Mouse (Mus musculus) lung, postnatal 0 days (tissue): Measurements from ENCODE around the gene Cul9. TPM values are rescaled to one million over a fixed set of nuclear protein-coding genes. Genes with fewer than 3 reads are reported as not detected.

Experiments used
- ATAC-seq: fragments of 200-750 bp; cut with Nextera tagmentation; 2 replicates; pipeline ENCODE4 v1.8.0; 2017; ENCODE audit warnings: moderate library complexity
- DNase-seq: peaks from one replicate; pipeline ENCODE4 v3.0.0-alpha.2; 2016; ENCODE audit warnings: low spot score
- H3K27ac ChIP-seq: fragments of 300-500 bp; sonication (generic); 2 replicates; pipeline ENCODE4 v1.5.1; 2014; ENCODE audit warnings: antibody characterized with exemption, mild to moderate bottlenecking, low read length, mixed read lengths
- H3K27me3 ChIP-seq: fragments of 300-500 bp; sonication (generic); replicated peaks from 2 replicates; pipeline ENCODE4 v1.6.1; 2014; ENCODE audit warnings: low read length, mixed read lengths; ENCODE audit not compliant: insufficient read depth
- H3K36me3 ChIP-seq: fragments of 300-500 bp; sonication (generic); 2 replicates; pipeline ENCODE4 v1.6.1; 2014; ENCODE audit warnings: low read length, mixed read lengths; ENCODE audit not compliant: insufficient read depth
- H3K4me1 ChIP-seq: fragments of 300-500 bp; sonication (generic); 2 replicates; pipeline ENCODE4 v1.6.1; 2014; ENCODE audit warnings: antibody characterized with exemption, low read depth, low read length, mixed read lengths; ENCODE audit not compliant: insufficient read depth
- H3K4me2 ChIP-seq: fragments of 300-500 bp; sonication (generic); replicated peaks from 2 replicates; pipeline ENCODE4 v1.6.1; 2014; ENCODE audit warnings: low read depth, mild to moderate bottlenecking, low read length, moderate library complexity, mixed read lengths
- H3K4me3 ChIP-seq: fragments of 300-500 bp; sonication (generic); 2 replicates; pipeline ENCODE4 v1.5.1; 2014; ENCODE audit warnings: low read depth, low read length
- H3K9ac ChIP-seq: fragments of 300-500 bp; sonication (generic); replicated peaks from 2 replicates; pipeline ENCODE4 v1.6.1; 2014; ENCODE audit warnings: low read depth, mild to moderate bottlenecking
- H3K9me3 ChIP-seq: fragments of 300-500 bp; sonication (generic); 2 replicates; pipeline ENCODE4 v1.6.1; 2016; ENCODE audit warnings: low read length, mixed read lengths
- CTCF ChIP-seq: IDR thresholded peaks from 2 replicates; pipeline ENCODE4 v1.5.1; 2016; ENCODE audit warnings: antibody characterized with exemption, mild to moderate bottlenecking
- EP300 ChIP-seq: IDR thresholded peaks from 2 replicates; pipeline ENCODE4 v1.6.1; 2016; ENCODE audit warnings: antibody characterized with exemption, mild to moderate bottlenecking, control low read depth
- WGBS: fragments of 180-500 bp; shearing (Covaris S2); extraction: QIAGEN DNeasy Blood & Tissue Kit; methylation state at CpG from one replicate; pipeline ENCODE4 v1.1.7; 2014; 5-methylcytosine and 5-hydroxymethylcytosine counted together
- polyA plus RNA-seq: library from polyadenylated mRNA; unstranded; fragments of >200 nt; fragmentation: Nextera tagmentation; extraction: Ambion mirVana; gene quantifications from 2 replicates; pipeline ENCODE4 v1.2.1, GENCODE M21; 2015

Cul9 gene
- polyA plus RNA-seq, 1 experiment from 2014 or later, result 3.5 TPM

GRCm38 (mm10) chr17:46551369-46551768, 5.2 kb upstream of the Cul9 start:
- Histone ChIP-seq H3K27me3 (no peaks in the 10 kb centered on the region), H3K9me3 (no peaks in the 10 kb centered on the region), H3K4me2 (no peak overlapping the region), H3K9ac (no peak overlapping the region), H3K36me3 (peaks cover 27% of the 10 kb centered on the region), H3K27ac (no peak overlapping the region), H3K4me3 (no peak overlapping the region), H3K4me1 (peaks cover 16% of the 10 kb centered on the region)
- DNase-seq, result no peak
- ATAC-seq, result no peak
- TF ChIP-seq EP300, result no peak
- WGBS, result 90% methylated on average over 6 of the region's 6 CpGs

DNA sequence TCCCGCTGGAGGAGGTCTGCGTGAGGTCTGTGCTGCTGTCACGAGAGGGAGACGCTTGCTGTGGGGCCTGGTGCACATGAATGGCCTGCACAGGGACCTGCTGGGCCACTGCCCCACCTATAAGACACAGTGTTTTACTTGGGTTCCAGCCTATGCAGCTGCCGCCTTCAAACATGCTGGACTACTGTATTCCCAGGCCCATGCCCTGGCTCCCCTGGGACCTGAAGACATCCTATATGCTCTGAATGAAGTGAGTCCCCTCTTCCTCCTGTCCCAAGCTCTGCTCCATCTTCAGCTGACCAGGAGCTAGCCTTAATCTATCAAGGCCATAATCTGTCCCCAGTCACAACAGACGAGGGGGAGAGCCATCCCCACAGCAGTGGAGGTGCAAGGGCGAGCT, 4.7 kb upstream of the Cul9 start:
- WGBS, result 91% methylated on average over 7 of the region's 7 CpGs
- no peak for DNase-seq
- TF ChIP-seq EP300, result no peak
- TF ChIP-seq CTCF, result no peak
- H3K4me2 ChIP-seq, result no peak overlapping the region
- no peaks in the 10 kb centered on the region for H3K27me3 ChIP-seq
- no peak for ATAC-seq
- peaks cover 27% of the 10 kb centered on the region for H3K36me3 ChIP-seq
- H3K27ac ChIP-seq, result no peak overlapping the region
- H3K4me1 ChIP-seq, result peaks cover 16% of the 10 kb centered on the region
- H3K4me3 ChIP-seq, result no peak overlapping the region
- H3K9me3 ChIP-seq, result no peaks in the 10 kb centered on the region
- H3K9ac ChIP-seq, result no peak overlapping the region

DNA sequence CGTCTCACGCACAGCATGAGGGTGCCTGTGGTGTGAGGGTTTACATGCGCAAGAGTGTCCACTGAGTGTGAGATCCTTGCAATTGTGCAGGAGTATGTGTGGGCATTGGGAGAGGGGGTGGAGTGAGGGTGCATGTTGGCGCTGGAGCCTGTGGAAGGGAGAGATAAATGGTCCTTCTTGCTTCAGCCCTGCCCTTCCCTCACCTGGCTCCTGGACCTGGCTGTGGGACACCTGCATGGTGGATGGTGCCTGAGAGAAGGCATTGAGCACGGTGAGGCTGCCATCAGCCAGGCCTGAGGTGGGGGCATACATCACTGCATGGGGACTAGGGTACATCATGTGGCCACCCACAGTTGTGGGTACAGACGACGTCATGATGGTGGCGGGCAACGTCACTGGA, 3.5 kb upstream of the Cul9 start:
- Histone ChIP-seq H3K9me3 (no peaks in the 10 kb centered on the region), H3K4me2 (no peak overlapping the region), H3K4me3 (no peak overlapping the region), H3K27me3 (no peaks in the 10 kb centered on the region), H3K36me3 (peaks cover 27% of the 10 kb centered on the region), H3K27ac (no peak overlapping the region), H3K9ac (no peak overlapping the region), H3K4me1 (peaks cover 16% of the 10 kb centered on the region)
- ATAC-seq, result no peak
- 92% methylated on average over 9 of the region's 9 CpGs for WGBS
- no peak for DNase-seq
- TF ChIP-seq EP300 (no peak), CTCF (no peak)

DNA sequence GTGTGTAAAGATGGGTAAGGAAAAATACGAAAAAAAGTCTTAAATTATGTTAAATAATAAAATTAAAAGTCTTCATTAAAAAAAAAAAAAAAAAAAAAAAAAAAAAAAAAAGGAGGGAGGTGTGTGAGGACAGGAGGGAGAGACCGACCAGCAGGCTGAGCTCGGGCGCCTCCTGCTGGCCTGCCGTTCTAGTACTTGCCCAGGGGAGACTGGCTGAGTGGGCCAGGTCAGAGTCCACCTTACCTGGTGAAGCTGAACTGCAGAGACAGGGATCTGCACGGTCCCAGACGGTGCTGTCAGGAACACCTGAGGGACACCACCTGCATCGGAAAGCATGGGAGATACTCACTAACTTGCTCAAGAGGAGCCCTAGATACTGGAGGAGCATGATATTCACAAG, 3.0 kb upstream of the Cul9 start:
- Histone ChIP-seq H3K27ac (no peak overlapping the region), H3K9ac (no peak overlapping the region), H3K27me3 (no peaks in the 10 kb centered on the region), H3K4me1 (peaks cover 11% of the 10 kb centered on the region), H3K36me3 (peaks cover 27% of the 10 kb centered on the region), H3K4me3 (no peak overlapping the region), H3K9me3 (no peaks in the 10 kb centered on the region), H3K4me2 (no peak overlapping the region)
- no peak for TF ChIP-seq EP300
- peak; percentile 73 for TF ChIP-seq CTCF
- DNase-seq, result peak; percentile 56
- no peak for ATAC-seq
- 33% methylated on average over 8 of the region's 8 CpGs for WGBS

- WGBS, result 67% methylated on average over 11 of the region's 11 CpGs
- Histone ChIP-seq H3K4me3 (no peak overlapping the region), H3K9ac (no peak overlapping the region), H3K4me2 (no peak overlapping the region), H3K27me3 (no peaks in the 10 kb centered on the region), H3K27ac (no peak overlapping the region), H3K4me1 (peaks cover 7% of the 10 kb centered on the region), H3K9me3 (no peaks in the 10 kb centered on the region), H3K36me3 (peaks cover 27% of the 10 kb centered on the region)
- no peak for ATAC-seq
- no peak for DNase-seq
- TF ChIP-seq CTCF (no peak), EP300 (no peak)
Measured at GRCm38 (mm10) chr17:46548741-46549140, 2.6 kb upstream of the Cul9 start.

- H3K4me3 ChIP-seq, result no peak overlapping the region
- H3K27me3 ChIP-seq, result no peaks in the 10 kb centered on the region
- DNase-seq (no peak), ATAC-seq (no peak)
- H3K4me2 ChIP-seq, result no peak overlapping the region
- H3K9ac ChIP-seq, result no peak overlapping the region
- 34% methylated on average over 3 of the region's 3 CpGs for WGBS
- peaks cover 27% of the 10 kb centered on the region for H3K36me3 ChIP-seq
- H3K4me1 ChIP-seq, result peaks cover 2% of the 10 kb centered on the region; the same call in 1 of the 2 replicates
- H3K9me3 ChIP-seq, result no peaks in the 10 kb centered on the region
- H3K27ac ChIP-seq, result no peak overlapping the region
- TF ChIP-seq CTCF (no peak), EP300 (no peak)
Measured at GRCm38 (mm10) chr17:46547923-46548322, 1.7 kb upstream of the Cul9 start.

DNA sequence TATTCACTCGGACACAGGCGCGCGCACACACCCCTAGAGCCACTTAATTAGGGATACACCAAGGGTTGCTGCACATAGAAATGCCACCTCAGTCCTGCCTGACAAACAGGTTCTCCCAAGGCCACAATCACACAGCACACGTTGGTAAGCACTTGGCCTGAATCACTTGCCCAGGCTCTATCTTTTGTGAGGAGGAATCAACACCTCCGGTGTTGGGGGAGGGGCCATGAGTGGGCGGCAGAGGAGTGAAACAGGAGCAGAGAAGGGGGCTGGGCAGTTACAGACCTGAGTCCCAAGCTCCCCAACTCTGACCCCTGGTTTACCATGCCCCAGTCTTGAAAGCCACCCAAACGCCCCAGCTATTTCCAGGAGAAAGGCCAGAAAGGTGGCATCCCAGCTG, 807 bp upstream of the Cul9 start:
- H3K4me3 ChIP-seq, result no peak overlapping the region
- TF ChIP-seq EP300 (no peak), CTCF (no peak)
- no peak overlapping the region for H3K4me2 ChIP-seq
- no peak overlapping the region for H3K9ac ChIP-seq
- no peaks in the 10 kb centered on the region for H3K27me3 ChIP-seq
- peaks cover 27% of the 10 kb centered on the region for H3K36me3 ChIP-seq
- no peaks in the 10 kb centered on the region for H3K9me3 ChIP-seq
- 31% methylated on average over 8 of the region's 8 CpGs for WGBS
- ATAC-seq, result peak; percentile 23; the same call in 1 of the 2 replicates
- H3K27ac ChIP-seq, result no peak overlapping the region
- no peaks in the 10 kb centered on the region; the same call in 1 of the 2 replicates for H3K4me1 ChIP-seq
- peak; percentile 41 for DNase-seq
